Mouse (Mus musculus) natural killer cell, adult 2 months (primary cell): ENCODE measurements around the gene H2-Ob.
A peak's percentile ranks its signal among the peaks of the same experiment; 100 is the strongest.

Experiments used
- DNase-seq, 2 experiments: peaks; one replicate each; pipeline ENCODE4 v3.0.0; 2022; ENCODE audit warnings: low spot score in 2 of 2

The H2-Ob gene

DNA sequence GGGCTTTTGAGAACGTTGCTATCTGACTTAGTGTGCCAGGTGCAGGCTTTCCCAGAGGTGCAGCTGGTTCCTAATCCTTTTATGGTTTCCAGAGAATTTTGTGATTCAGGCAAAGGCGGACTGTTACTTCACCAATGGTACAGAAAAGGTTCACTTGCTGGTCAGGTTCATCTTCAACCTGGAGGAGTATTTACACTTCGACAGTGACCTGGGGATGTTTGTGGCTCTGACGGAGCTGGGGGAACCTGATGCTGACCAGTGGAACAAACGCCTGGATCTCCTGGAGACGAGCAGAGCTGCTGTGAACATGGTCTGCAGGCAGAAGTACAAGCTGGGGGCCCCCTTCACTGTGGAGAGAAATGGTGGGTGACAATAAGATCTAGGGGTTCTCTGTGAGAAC is 2.2 kb downstream of the H2-Ob start:
- DNase-seq: peak in 1 of 2 experiments; percentile 0

DNA sequence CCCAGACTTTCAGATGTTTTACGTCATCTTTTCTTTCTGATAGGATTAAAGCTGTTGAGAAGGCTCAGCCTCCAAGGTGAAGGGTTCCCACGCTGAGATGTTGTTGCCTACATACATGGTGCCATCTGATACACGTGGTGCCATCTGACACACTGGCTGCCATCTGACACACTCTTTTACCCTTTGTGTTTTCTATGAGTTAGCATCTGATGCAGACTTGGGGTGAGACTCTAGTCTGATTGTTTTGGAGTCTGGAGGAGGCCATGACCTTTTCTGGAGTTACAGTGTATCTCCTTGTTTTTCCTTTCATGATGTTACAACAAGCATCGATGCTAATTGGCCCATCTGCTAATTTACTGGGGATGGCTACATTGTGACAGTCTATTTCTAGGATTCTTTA is 6.0 kb downstream of the H2-Ob start:
- no peak for DNase-seq

DNA sequence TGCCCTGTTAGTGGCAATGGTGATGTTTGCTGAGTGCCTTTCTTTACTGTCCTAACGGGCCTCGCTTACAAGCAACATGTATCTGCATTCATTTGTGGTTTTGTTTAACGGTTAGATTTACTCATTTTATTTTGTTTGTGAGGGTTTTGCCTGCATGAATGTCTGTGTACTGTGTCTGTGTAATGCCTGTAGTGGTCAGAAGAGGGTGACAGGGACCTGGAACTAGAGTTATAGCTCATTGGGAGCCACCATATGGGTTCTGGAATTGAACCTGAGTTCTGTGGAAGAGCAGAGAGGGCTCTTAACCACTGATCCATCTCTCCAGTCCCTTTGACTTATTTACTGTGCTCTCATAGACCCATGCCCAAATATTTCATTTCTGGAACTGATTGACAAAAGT is 8.3 kb downstream of the H2-Ob start:
- DNase-seq: no peak

DNA sequence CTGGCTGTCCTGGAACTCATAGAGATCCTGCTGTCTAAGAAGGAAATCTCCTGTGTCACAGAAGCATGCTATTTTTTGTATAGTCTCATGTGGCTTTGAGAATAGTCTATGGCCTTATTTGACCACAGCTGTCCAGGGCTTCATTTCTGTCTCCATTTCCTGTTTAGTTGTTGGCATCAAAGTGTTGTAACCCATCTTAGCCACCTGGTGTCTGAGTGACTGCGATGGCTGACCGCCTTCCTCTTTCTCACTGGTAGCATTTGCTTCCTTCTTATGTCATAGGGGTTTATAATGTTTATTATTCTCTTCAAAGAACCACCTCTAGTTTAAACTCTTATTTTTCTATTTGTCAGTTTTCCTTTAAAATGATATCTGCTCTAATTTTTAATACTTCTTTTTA is 10.1 kb downstream of the H2-Ob start:
- peak in 1 of 2 experiments; percentile 44 for DNase-seq

DNA sequence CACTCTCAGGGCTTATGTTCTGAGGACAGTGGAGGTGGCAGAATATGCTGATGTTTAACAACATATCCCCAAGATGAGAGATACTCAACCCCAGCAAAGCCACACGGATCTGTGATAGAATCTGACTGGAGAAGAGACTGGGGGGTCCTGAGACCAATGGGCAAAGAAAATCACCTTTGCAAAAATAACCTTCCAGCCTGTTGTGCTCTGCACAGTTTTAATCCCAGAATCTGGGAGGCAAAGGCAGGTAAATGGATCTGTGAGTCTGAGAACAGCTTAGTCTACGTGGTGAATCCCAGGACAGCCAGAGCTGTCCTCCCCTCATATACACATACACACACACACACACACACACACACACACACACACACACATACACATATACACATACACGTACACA is 10.7 kb downstream of the H2-Ob start:
- no peak for DNase-seq

DNA sequence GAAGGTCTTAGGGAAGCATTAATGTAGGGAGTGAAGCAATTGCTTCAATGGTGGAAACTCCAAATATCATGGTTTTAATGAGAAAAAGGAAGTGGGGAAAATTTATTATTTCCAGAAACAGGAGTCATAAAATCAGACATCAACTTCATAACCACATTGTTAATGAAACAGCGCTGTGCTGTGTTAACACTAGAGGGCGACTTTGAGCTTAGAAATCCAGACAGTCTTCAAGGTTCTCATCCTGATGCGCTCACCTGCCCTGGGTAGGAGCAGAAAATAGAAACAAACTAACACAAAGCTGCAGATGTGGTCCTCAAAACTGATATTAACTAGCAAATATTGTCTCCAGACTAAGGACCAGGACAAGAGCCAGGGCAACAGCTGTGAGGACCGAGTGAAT is 11.2 kb downstream of the H2-Ob start:
- peak; percentile 36 to 70 for DNase-seq

DNA sequence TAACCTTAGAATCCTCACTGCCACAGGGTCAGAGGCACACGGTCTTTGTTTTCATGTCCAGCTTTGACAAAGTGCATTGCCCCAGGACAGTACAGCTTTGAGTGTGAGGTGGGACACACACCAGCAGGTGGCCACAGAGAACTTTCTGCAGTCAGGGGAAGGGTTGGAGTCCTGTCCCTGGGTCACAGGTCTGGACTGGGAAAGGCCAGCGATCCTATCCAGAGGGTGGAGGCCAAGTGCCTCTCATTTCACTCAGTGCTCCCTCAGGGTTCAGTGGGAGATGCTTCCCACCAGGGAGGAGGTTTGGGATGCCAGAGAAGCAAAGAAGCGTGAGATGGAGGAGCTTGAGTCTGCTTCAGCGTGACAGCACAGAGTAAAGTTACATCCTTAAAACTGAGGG is 13.0 kb downstream of the H2-Ob start:
- DNase-seq: no peak

DNA sequence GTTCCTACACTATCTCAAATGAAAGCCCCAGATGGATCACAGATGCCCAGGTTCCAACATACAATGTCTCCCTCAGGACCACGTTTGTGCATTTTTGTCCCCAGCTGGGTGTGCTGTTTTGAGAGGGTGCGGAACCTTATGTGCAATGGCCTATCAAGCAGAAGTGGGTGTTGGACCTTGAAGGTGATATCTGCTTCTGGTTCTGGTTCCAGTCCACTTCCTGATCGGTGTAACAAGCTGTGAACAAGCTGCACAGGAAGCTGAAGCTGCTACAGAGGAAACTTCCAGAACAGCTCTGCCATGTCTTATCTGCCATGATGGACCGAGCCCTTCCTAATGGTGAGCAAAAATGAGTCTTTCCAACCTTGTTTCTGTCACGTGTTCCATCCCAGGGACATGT is 17.8 kb downstream of the H2-Ob start:
- DNase-seq: no peak

DNA sequence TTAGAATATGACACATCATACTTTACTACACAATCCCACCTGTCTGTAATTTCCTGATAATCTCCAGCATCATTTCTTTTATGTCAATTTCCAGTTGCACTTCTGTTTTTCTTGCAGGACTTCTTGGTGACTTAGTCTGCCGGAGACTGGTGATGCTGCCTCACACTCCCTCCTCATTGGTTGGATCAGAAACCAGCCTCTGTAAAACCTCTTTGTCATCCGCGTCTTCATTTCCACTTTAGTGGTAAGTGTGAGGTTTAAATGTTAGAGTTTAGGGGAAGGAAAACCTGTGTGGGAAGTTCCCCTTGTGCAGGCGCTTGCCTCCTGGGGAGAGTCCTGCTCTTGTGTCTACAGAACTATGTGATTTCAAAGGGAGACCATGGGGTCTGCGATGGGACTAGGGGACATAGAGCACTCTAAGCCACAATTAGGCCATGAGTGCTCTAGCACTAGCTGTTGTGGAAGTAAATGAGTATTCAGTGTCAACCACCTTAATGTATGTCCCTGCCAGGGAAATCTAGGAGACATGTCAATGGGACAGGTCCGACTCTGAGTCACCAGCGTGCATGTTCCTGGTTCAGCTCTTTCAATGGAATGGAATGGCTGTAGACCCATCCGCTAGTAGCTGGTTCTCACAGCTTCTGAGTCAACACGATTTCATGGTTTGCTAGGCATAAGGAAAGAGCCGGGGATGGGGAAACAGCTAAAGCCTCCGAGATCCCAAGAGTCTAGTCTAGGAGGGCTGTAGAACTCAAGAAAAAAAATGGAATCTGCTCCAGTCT is 19.1 kb downstream of the H2-Ob start, which contains the start of gene H2-Ab1:
H2-Ab1 (plus strand) TSS at position 96 of the 782 bp plus-strand sequence.
- peak; percentile 87 to 97 for DNase-seq

DNA sequence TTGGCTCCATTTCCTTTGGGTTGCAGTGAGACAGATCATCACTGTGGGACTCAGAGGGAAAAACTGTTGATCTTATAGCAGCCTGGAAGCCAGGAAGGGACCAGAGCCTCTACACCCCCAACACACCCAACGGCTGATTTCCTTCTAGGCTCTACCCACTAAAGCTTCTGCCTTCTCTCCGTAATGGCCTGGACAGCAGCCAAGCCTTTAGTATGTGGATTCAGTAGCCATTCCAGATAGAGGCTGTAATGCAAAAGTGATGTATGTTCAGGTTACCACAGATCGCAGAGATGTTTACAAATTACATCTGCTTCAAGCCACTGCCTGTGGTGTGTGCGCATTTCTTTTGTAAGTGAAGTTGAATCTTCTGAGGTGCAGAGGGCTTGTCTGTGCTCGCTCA is 21.8 kb downstream of the H2-Ob start:
- DNase-seq: no peak

DNA sequence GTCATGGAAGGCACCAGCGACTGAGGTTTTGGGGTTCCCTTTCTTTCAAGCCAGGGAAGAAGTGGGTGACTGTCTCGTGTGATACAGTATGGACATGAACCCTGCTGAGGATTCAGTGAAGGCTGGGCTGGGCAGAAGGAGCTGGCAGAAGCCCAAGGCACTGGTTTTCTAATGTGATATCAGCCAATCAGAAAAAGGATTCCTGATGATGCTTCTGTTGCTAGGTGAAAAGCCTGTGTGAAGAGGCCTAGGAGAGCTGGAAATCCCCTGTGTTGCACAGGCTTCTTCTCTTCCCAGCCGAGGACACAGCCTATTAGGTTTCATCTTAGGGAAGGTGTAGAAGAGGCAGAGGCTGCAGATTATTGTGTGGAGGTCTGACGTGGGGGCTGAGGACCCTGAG is 22.8 kb downstream of the H2-Ob start:
- DNase-seq: peak; percentile 80 to 88

DNA sequence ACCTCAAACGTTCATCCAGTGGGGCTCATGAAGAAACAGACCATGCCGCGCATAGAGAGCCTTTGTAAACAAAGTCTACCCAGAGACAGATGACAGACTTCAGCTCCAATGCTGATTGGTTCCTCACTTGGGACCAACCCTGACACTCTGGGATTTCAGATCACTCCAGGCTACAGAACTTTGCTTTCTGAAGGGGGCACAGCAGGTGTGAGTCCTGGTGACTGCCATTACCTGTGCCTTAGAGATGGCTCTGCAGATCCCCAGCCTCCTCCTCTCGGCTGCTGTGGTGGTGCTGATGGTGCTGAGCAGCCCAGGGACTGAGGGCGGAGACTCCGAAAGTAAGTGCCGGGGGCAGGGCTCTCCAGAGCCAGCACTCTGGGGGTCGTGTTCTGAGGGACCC is 24.4 kb downstream of the H2-Ob start:
- peak; percentile 80 to 90 for DNase-seq

DNA sequence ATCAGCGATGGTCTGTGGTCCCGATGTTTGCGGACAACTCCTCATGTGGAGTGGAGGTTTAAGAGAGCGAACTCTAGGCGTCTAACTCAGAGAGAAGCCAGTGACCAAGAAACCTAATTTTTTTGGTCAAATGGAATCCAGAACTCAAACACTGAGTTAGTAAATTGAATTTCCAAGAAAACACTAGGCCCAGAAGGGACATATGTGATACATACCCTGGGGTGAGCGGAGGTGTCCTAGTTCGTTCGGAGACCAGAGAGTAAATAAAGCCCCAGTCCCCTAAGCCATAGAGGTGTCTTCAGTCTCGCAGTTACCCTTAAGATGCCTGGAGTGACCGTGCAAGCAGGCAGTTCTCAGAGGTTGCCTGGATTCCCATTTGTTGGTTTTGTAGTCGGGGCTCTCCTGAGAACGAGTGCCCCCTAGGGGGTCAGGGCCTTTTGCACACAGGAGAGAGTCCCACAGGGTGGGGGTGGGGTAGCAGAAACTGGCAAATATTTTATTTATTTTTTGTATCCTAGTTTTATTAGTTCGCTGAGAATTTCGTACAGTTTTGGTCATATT is 25.2 kb downstream of the H2-Ob start:
- DNase-seq: peak in 1 of 2 experiments; percentile 61

DNA sequence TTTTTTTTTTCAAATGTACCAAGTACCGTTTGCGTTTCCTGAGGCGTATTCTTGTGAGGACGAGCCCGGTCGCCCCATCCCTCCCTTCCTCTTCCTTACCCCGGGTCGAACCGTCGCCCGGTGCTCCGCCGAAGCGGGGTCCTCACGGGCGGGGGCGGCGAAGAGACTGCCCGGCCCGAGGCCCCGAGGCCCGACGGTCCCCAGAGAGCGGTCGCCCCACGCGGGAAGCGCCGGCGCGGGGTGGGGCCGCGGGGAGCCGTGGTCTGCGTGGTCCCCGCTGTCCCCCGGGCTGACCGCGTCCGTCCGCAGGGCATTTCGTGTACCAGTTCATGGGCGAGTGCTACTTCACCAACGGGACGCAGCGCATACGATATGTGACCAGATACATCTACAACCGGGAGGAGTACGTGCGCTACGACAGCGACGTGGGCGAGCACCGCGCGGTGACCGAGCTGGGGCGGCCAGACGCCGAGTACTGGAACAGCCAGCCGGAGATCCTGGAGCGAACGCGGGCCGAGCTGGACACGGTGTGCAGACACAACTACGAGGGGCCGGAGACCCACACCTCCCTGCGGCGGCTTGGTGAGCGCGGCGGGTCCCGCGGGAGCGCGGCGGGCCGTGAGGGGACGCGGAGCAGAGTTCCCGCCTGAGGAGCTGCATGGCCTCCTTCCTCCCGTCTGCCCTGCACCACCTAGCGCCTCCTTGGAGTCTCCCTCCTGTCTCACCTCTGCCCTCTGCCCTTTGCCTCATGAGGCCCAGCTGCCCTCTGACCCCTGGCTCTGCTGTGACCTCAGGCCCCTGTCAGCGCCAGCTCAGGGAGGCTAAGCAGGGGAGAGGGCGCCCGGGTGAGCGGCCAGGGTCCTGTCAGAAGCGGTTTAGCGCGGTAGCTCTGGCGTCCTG is 26.0 kb downstream of the H2-Ob start:
- no peak for DNase-seq

DNA sequence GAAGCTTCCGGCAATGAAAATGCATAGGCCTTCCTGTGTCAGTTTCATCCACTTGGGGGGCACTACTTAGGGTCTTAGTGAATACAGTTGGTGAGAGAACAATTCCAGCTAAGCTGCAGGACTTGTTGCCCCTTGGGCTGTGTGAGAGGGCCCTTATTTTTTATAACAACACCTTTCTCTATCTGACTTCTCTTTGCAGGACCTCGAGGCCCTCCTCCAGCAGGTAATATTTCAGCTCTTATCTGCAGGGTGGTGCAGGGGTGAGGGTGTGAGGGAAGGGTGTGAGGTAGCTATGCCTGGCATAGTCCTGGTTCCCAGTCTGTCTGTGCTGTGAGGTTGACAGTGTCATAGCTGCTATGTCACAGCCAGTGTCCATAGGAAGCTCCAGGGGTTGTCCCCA is 29.6 kb downstream of the H2-Ob start:
- DNase-seq: no peak

DNA sequence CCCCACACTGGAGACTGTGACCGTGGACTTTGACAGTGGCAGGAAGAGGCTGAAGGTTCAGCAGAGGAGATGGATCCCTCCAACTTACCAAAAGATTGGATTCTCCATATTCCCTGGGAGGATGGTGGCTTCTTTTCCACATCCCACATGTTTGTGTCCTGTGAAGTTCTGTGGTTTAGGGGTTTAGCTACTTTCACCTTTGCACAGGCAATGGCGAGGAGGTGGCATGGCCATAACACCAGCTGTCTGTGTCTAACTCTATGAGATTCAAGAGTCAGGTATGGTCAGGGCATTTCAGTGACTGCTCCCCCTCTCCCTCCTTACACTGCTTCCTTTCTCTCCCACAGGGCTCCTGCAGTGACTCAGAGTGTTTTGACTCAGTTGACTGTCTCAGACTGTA is 30.0 kb downstream of the H2-Ob start:
- DNase-seq: no peak

DNA sequence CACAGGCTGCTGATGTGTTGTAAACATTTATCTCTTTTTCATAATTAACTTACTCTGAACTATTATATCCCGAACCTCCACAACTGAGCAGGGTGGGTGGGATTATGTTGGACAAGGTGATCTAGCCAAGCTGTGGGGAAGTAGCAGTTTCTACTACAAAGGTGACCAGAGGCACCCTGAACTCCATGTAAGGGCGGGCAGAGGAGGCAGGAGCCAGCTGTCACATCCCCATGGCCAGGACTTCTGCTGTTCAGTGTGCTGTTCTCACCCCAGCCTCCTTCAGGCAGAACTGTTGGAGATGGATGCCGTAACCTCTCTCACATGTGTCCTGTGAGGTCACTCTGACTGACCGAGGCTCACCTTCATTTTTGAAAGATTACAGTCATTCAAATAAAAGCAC is 31.1 kb downstream of the H2-Ob start:
- no peak for DNase-seq

DNA sequence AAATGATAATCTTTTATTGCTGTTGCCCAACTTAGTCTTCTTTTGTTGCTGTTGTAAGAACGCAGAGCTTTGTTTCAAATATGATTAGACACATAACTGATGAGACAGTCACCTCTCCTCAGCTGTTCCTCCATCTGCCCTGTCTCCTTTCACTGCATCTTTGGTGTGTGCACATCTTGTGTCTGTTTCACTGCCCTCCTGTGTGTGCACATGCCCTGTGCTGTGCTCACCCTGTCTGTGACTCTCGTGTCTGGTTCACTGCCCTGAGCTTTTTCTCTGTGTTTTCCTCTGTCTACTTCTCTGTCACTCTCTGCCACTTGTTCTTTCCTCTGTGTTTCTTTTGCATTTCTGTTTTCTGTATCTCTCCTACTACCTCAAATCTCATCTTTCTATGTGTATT is 31.5 kb downstream of the H2-Ob start:
- DNase-seq: no peak

DNA sequence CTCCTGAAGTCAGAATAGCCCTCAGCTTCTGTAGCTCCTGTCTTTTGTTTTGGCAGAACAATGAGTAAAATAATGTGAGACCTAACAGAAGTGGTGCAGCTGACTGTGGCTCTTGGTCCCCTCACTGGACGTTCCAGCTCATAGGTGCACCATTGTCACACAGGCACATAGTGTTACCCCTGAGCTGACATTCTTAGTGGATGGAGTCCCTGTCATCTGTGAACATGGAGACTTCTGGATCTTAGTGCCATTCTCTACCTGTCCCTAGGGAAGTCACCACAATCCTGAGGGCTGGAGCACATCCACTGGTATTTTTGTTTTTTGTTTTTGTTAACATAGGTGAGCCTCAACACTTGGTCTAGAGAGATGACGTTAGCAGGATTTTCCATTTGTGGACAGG is 32.2 kb downstream of the H2-Ob start:
- no peak for DNase-seq

DNA sequence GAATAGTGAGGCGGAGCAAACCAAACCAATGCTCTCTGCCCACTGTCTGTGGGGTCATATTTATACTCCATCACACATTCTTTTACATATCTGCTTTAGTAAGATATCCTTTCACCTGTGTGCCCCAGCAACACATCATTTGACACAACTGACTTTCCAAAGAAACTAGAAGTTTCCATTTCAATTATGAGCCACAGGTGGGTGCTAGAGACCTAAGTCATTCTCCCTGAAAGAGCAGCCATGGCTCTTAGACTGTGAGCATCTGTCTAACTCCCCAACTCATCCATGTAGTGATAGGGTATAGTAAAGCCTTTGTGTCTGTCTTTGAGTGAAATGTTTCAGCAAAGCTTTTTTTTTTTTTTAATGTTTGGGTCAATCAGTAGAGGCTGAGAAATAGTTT is 33.4 kb downstream of the H2-Ob start:
- DNase-seq: no peak

DNA sequence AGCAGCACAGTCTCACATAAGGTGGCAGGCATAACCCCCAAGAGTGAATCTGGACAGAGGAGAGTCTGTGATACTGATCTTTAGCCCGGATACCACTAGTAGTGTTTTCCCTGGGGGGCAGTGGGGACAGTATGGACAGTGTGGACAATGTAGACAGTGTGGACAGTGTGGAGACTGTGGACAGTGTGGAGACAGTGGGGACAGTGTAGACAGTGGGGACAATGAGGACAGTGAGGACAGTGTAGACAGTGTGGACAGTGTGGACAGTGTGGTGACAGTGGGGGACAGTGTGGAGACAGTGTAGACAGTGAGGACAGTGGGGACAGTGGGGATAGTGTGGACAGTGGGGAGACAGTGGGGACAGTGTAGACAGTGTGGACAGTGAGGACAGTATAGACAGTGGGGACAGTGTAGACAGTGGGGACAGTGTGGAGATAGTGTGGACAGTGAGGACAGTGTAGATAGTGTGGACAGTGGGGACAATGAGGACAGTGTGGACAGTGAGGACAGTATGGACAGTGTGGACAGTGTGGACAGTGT is 41.9 kb downstream of the H2-Ob start:
- no peak for DNase-seq

DNA sequence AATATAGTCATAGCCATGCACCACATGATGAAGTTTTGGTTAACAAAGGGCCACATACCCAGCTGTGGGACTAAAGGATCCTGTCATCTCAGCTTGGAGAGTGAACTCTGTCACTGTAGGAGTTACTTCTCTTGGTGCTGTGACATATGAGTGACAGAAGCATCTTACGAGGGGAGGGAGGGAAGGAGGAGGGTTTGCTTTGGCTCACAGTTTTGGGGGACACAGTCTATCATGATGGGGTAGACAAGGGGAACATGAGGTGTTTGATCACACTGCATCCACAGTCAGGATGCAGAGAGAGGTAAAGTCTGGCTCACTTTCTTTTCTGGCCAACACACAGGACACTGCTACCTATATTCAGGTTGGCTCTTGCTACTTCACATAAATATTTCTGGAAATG is 43.1 kb downstream of the H2-Ob start:
- DNase-seq: no peak
